Mouse (Mus musculus): ENCODE data around the gene Fbln2.
"Not testable (repeated sequence)": the region's sequence is repeated elsewhere in the genome, so short reads cannot be mapped to it uniquely, and the experiment has no call there.

Gene Fbln2

GRCm38 (mm10) chr6:91212155-91212554 lies at the start of gene Fbln2:
Gene Fbln2 (plus strand): TSS chr6:91212455.
- DNase-seq (ENCODE audit: low spot score), result not testable (repeated sequence)

- DNase-seq (ENCODE audit: low spot score), result peak; percentile 55
These were observed 48.9 kb upstream of the Fbln2 start for GRCm38 (mm10) chr6:91163195-91163911.

GRCm38 (mm10) chr6:91164584-91164983 lies 47.7 kb upstream of the Fbln2 start:
- DNase-seq (ENCODE audit: low spot score), result no peak

GRCm38 (mm10) chr6:91165210-91165609 lies 47.0 kb upstream of the Fbln2 start:
- DNase-seq (ENCODE audit: low spot score), result peak; percentile 66

- DNase-seq (ENCODE audit: low spot score), result no peak
These were observed 44.4 kb upstream of the Fbln2 start for GRCm38 (mm10) chr6:91167828-91168227.

- DNase-seq (ENCODE audit: low spot score), result no peak
These were observed 43.1 kb upstream of the Fbln2 start for GRCm38 (mm10) chr6:91169129-91169528.

GRCm38 (mm10) chr6:91171396-91171895 lies 40.8 kb upstream of the Fbln2 start:
- DNase-seq (ENCODE audit: low spot score), result no peak

- DNase-seq (ENCODE audit: low spot score), result no peak
These were observed 39.9 kb upstream of the Fbln2 start for GRCm38 (mm10) chr6:91172381-91172780.

- DNase-seq (ENCODE audit: low spot score), result no peak
These were observed 38.9 kb upstream of the Fbln2 start for GRCm38 (mm10) chr6:91173221-91173880.

GRCm38 (mm10) chr6:91174211-91174610 lies 38.0 kb upstream of the Fbln2 start:
- DNase-seq (ENCODE audit: low spot score), result no peak

- DNase-seq (ENCODE audit: low spot score), result no peak
These were observed 31.5 kb upstream of the Fbln2 start for GRCm38 (mm10) chr6:91180767-91181171.

GRCm38 (mm10) chr6:91181320-91181719 lies 30.9 kb upstream of the Fbln2 start:
- no peak for DNase-seq (ENCODE audit: low spot score)

- DNase-seq (ENCODE audit: low spot score), result no peak
These were observed 30.2 kb upstream of the Fbln2 start for GRCm38 (mm10) chr6:91182075-91182490.

GRCm38 (mm10) chr6:91183041-91183440 lies 29.2 kb upstream of the Fbln2 start:
- DNase-seq (ENCODE audit: low spot score), result no peak

- DNase-seq (ENCODE audit: low spot score), result no peak
These were observed 28.3 kb upstream of the Fbln2 start for GRCm38 (mm10) chr6:91183980-91184379.

- no peak for DNase-seq (ENCODE audit: low spot score)
These were observed 27.5 kb upstream of the Fbln2 start for GRCm38 (mm10) chr6:91184776-91185175.

GRCm38 (mm10) chr6:91185502-91185901 lies 26.8 kb upstream of the Fbln2 start:
- no peak for DNase-seq (ENCODE audit: low spot score)

- DNase-seq (ENCODE audit: low spot score), result no peak
These were observed 25.9 kb upstream of the Fbln2 start for GRCm38 (mm10) chr6:91186161-91186931.

GRCm38 (mm10) chr6:91186934-91187333 lies 25.3 kb upstream of the Fbln2 start:
- no peak for DNase-seq (ENCODE audit: low spot score)

GRCm38 (mm10) chr6:91187871-91188270 lies 24.4 kb upstream of the Fbln2 start:
- no peak for DNase-seq (ENCODE audit: low spot score)

GRCm38 (mm10) chr6:91189971-91190370 lies 22.3 kb upstream of the Fbln2 start:
- no peak for DNase-seq (ENCODE audit: low spot score)

GRCm38 (mm10) chr6:91191465-91191864 lies 20.8 kb upstream of the Fbln2 start:
- DNase-seq (ENCODE audit: low spot score), result no peak

- no peak for DNase-seq (ENCODE audit: low spot score)
These were observed 19.8 kb upstream of the Fbln2 start for GRCm38 (mm10) chr6:91192421-91192820.
